Mouse (Mus musculus): ENCODE measurements around the gene Gm17490. TPM values are rescaled to one million over a fixed set of nuclear protein-coding genes. Genes with fewer than 3 reads are reported as not detected.

The Gm17490 gene
- not detected for polyA plus RNA-seq (2017; shearing (Covaris generic))

GRCm38 (mm10) chr2:11625890-11626289 is at the start of gene Gm17490:
Gene Gm17490, minus strand, starts transcription at chr2:11626264.
- peak; percentile 41 for ATAC-seq

GRCm38 (mm10) chr2:11672144-11672543 is 46.1 kb upstream of the Gm17490 start:
- peak; percentile 66 for ATAC-seq

GRCm38 (mm10) chr2:11665326-11665725 is 39.3 kb upstream of the Gm17490 start:
- ATAC-seq, result no peak

GRCm38 (mm10) chr2:11664806-11665205 is 38.7 kb upstream of the Gm17490 start:
- ATAC-seq, result no peak

GRCm38 (mm10) chr2:11664367-11664766 is 38.3 kb upstream of the Gm17490 start:
- no peak for ATAC-seq

GRCm38 (mm10) chr2:11663961-11664360 is 37.9 kb upstream of the Gm17490 start:
- peak; percentile 68 for ATAC-seq

- peak; percentile 33 for ATAC-seq
These were observed 36.8 kb upstream of the Gm17490 start for GRCm38 (mm10) chr2:11662907-11663230.

- ATAC-seq, result peak; percentile 41
These were observed 36.3 kb upstream of the Gm17490 start for GRCm38 (mm10) chr2:11662143-11662906.

- ATAC-seq, result no peak
These were observed 33.2 kb upstream of the Gm17490 start for GRCm38 (mm10) chr2:11659263-11659662.

GRCm38 (mm10) chr2:11657581-11657980 is 31.5 kb upstream of the Gm17490 start:
- ATAC-seq, result peak; percentile 44

GRCm38 (mm10) chr2:11654990-11655931 is 29.2 kb upstream of the Gm17490 start:
- ATAC-seq, result peak; percentile 30

- no peak for ATAC-seq
These were observed 27.7 kb upstream of the Gm17490 start for GRCm38 (mm10) chr2:11653780-11654179.

- ATAC-seq, result peak; percentile 77
These were observed 27.3 kb upstream of the Gm17490 start for GRCm38 (mm10) chr2:11653330-11653729.

- no peak for ATAC-seq
These were observed 26.7 kb upstream of the Gm17490 start for GRCm38 (mm10) chr2:11652780-11653179.

GRCm38 (mm10) chr2:11652196-11652595 is 26.1 kb upstream of the Gm17490 start:
- ATAC-seq, result no peak

- peak; percentile 9 for ATAC-seq
These were observed 25.4 kb upstream of the Gm17490 start for GRCm38 (mm10) chr2:11651476-11651875.

- ATAC-seq, result peak; percentile 55
These were observed 19.2 kb upstream of the Gm17490 start for GRCm38 (mm10) chr2:11645297-11645696.

GRCm38 (mm10) chr2:11644057-11644456 is 18.0 kb upstream of the Gm17490 start:
- ATAC-seq, result no peak

GRCm38 (mm10) chr2:11642451-11642941 is 16.4 kb upstream of the Gm17490 start, which contains the start of gene Il2ra:
Gene Il2ra, plus strand, starts transcription at chr2:11642807.
- peak; percentile 76 for ATAC-seq

- peak; percentile 38 for ATAC-seq
These were observed 11.1 kb upstream of the Gm17490 start for GRCm38 (mm10) chr2:11637115-11637514.

- peak; percentile 52 for ATAC-seq
These were observed 10.0 kb upstream of the Gm17490 start for GRCm38 (mm10) chr2:11636138-11636480.

- peak; percentile 23 for ATAC-seq
These were observed 9.5 kb upstream of the Gm17490 start for GRCm38 (mm10) chr2:11635471-11636137.

- ATAC-seq, result peak; percentile 53
These were observed 9.0 kb upstream of the Gm17490 start for GRCm38 (mm10) chr2:11635035-11635434.

All from inflammation-experienced regulatory T-cells, adult 6 months (primary cell).